Mouse (Mus musculus) ES-Bruce4 (cell line): Measurements from ENCODE around the gene Hspa12a.

Experiments used
- CTCF ChIP-seq: IDR thresholded peaks from one replicate; pipeline ENCODE4 v1.8.1; 2011; ENCODE audit warnings: low read depth, low read length
- POLR2A ChIP-seq: IDR thresholded peaks from one replicate; pipeline ENCODE4 v1.8.1; 2011; ENCODE audit warnings: low read length; ENCODE audit not compliant: insufficient read depth

- TF ChIP-seq POLR2A (no peak), CTCF (no peak)
These were observed 109.7 kb downstream of the Hspa12a start for GRCm38 (mm10) chr19:58833639-58834180.
